Mouse (Mus musculus) heart, adult 2 months (tissue): ENCODE data around the gene Klhdc7b.

Experiments used
- EP300 ChIP-seq: fragments of 200-500 bp; IDR thresholded peaks from 2 replicates; pipeline ENCODE4 v1.6.1; 2011; ENCODE audit warnings: low read depth, low read length, control low read depth; ENCODE audit not compliant: insufficient read depth
- POLR2A ChIP-seq: fragments of 200-500 bp; IDR thresholded peaks from 2 replicates; pipeline ENCODE4 v1.6.1; 2011; ENCODE audit warnings: mild to moderate bottlenecking, low read depth, low read length, control low read depth; ENCODE audit not compliant: insufficient read depth

- TF ChIP-seq POLR2A = no peak
- no peak for TF ChIP-seq EP300
Observed at GRCm38 (mm10) chr15:89363051-89363450, 21.7 kb upstream of the Klhdc7b start.
